Mouse (Mus musculus): Measurements from ENCODE around the gene Olfr222. TPM values are rescaled to one million over a fixed set of nuclear protein-coding genes. Genes with fewer than 3 reads are reported as not detected.

Gene Olfr222
- polyA plus RNA-seq, 1 experiment from 2014 or later, result 0.09 TPM

DNA sequence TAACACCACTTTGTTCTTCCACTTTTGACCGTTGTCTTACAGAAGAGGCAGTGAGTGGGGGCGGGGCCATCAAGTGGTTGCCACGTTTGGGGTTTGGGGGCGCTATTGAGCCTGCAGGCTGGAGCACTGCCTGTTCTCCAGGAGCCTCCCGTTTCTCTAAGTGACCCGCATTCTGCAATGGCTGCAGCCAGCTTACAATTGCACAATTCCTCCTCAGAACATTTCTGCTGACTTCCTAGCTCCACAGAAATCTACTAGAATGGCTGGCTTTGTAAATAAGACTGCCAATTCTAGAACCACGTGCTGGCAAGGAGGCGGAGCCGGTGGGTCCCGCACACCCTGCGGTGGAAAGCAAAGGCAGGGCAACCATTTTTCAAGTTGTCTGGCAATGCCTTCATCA, 37.6 kb downstream of the Olfr222 start:
- no peak for ATAC-seq (ENCODE audit: insufficient number of reproducible peaks, insufficient read depth, low FRiP score, low TSS enrichment)
- H3K4me3 ChIP-seq, result no peak overlapping the region
- H3K4me2 ChIP-seq (replicated peaks), result no peak overlapping the region
- H3K4me1 ChIP-seq, result peaks cover 4% of the 10 kb centered on the region
- H3K27me3 ChIP-seq, result no peaks in the 10 kb centered on the region
- no peak overlapping the region for H3K9ac ChIP-seq
- WGBS, result 43% methylated on average over 11 of the region's 11 CpGs
- no peak overlapping the region for H3K27ac ChIP-seq
- H3K9me3 ChIP-seq, result no peaks in the 10 kb centered on the region
- H3K36me3 ChIP-seq, result no peaks in the 10 kb centered on the region

GRCm38 (mm10) chr11:59537218-59538130, 38.6 kb downstream of the Olfr222 start:
- WGBS, result 58% methylated on average over 16 of the region's 16 CpGs
- 0 out of 2 replicates have a peak, but pooled peaks have one; percentile 41 for ATAC-seq (ENCODE audit: insufficient number of reproducible peaks, insufficient read depth, low FRiP score, low TSS enrichment)

GRCm38 (mm10) chr11:59531562-59531961, 44.5 kb downstream of the Olfr222 start:
- Histone ChIP-seq H3K9me3 (no peaks in the 10 kb centered on the region), H3K4me1 (peaks cover 7% of the 10 kb centered on the region; the same call in 1 of the 2 replicates), H3K4me3 (no peak overlapping the region), H3K4me2 (replicated peaks) (no peak overlapping the region), H3K27me3 (no peaks in the 10 kb centered on the region), H3K9ac (no peak overlapping the region), H3K27ac (no peak overlapping the region), H3K36me3 (no peaks in the 10 kb centered on the region)
- ATAC-seq (ENCODE audit: insufficient number of reproducible peaks, insufficient read depth, low FRiP score, low TSS enrichment), result 0 out of 2 replicates have a peak, but pooled peaks have one; percentile 22
- 68% methylated on average over 5 of the region's 5 CpGs for WGBS

More at GRCm38 (mm10) chr11:59537218-59538130, 38.6 kb downstream of the Olfr222 start:
- H3K4me1 ChIP-seq, result peaks cover 4% of the 10 kb centered on the region
- H3K9me3 ChIP-seq, result no peaks in the 10 kb centered on the region
- no peak overlapping the region for H3K4me3 ChIP-seq
- H3K9ac ChIP-seq, result no peak overlapping the region
- H3K4me2 ChIP-seq (replicated peaks), result 0 out of 2 replicates have a peak overlapping the region, but pooled peaks have one; percentile 11
- H3K27me3 ChIP-seq, result no peaks in the 10 kb centered on the region
- no peaks in the 10 kb centered on the region for H3K36me3 ChIP-seq
- 0 out of 2 replicates have a peak overlapping the region, but pooled peaks have one; percentile 27 for H3K27ac ChIP-seq

DNA sequence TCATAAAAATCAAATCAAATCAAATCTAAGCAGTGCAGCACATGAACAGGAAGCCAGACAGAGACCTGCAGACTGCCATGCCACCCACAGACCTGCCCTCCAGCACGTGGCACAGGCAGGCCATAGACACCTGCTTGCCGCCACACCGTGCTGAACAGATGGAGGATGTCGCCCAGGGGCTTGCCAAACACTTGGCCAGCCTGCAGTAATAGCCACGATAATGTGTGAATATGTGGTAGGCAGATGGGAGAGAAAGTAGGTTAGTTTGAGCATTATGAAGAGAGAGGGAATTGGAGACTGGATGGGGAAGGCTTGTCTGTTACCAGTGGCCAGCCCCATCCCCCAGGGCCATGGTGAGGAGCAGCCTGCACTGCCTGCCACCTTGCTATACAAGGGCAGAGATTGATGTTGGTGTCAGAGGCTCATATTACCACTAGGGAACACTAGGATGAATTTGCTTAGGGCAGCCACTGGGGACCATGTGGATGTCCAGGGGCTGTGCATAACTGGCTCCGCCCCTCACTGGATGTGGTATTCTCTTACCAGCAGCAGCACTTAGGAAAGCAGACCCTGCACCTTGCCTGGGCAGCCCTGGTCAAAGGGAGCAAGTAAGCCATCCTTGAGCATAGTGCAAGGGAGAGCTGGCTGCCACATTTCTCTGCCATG, 45.0 kb downstream of the Olfr222 start:
- H3K27ac ChIP-seq, result no peak overlapping the region
- WGBS, result 77% methylated on average over 6 of the region's 6 CpGs
- H3K4me2 ChIP-seq (replicated peaks), result no peak overlapping the region
- peaks cover 7% of the 10 kb centered on the region; the same call in 1 of the 2 replicates for H3K4me1 ChIP-seq
- H3K9ac ChIP-seq, result no peak overlapping the region
- no peaks in the 10 kb centered on the region for H3K9me3 ChIP-seq
- H3K36me3 ChIP-seq, result no peaks in the 10 kb centered on the region
- H3K27me3 ChIP-seq, result no peaks in the 10 kb centered on the region
- peak; percentile 35; the same call in 1 of the 2 replicates for ATAC-seq (ENCODE audit: insufficient number of reproducible peaks, insufficient read depth, low FRiP score, low TSS enrichment)
- no peak overlapping the region for H3K4me3 ChIP-seq

DNA sequence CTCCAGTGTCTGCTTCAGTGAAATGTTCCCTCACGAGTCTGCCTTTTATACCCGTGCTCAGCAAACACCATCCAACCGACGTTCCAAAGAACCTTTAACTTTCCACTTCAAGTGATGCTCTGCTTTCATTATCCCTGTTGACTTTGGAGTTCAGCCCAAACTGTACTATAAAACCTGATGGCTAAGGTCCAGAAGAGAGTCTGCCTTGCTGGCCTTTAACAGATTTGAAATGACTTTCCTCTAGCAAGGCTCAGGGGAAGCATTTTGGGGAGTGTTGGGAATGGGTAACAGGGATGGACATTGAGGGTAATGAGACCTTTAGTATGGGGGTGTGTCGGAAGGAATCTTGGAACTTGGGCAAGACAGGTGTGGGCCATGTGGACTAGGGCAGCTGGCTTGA, 45.8 kb downstream of the Olfr222 start:
- Histone ChIP-seq H3K4me3 (no peak overlapping the region), H3K9me3 (no peaks in the 10 kb centered on the region), H3K4me1 (peaks cover 7% of the 10 kb centered on the region; the same call in 1 of the 2 replicates), H3K4me2 (replicated peaks) (no peak overlapping the region), H3K36me3 (no peaks in the 10 kb centered on the region), H3K27ac (no peak overlapping the region), H3K27me3 (no peaks in the 10 kb centered on the region), H3K9ac (no peak overlapping the region)
- ATAC-seq (ENCODE audit: insufficient number of reproducible peaks, insufficient read depth, low FRiP score, low TSS enrichment), result no peak
- WGBS, result 91% methylated on average over 5 of the region's 5 CpGs

GRCm38 (mm10) chr11:59526472-59527080, 49.5 kb downstream of the Olfr222 start, which contains the start of gene Zkscan17:
Gene Zkscan17 (minus strand): TSS chr11:59526751.
- H3K4me2 ChIP-seq (replicated peaks), result no peak within 1 kb of the TSS
- peaks cover 7% of the 10 kb centered on the region; the same call in 1 of the 2 replicates for H3K4me1 ChIP-seq
- ATAC-seq (ENCODE audit: insufficient number of reproducible peaks, insufficient read depth, low FRiP score, low TSS enrichment), result no peak
- 49% methylated on average over 8 of the region's 8 CpGs for WGBS
- no peak within 1 kb of the TSS for H3K4me3 ChIP-seq
- no peaks in the 10 kb centered on the region for H3K36me3 ChIP-seq
- H3K9me3 ChIP-seq, result no peaks in the 10 kb centered on the region
- no peak within 1 kb of the TSS for H3K9ac ChIP-seq
- H3K27ac ChIP-seq, result no peak within 1 kb of the TSS
- H3K27me3 ChIP-seq, result no peaks in the 10 kb centered on the region

DNA sequence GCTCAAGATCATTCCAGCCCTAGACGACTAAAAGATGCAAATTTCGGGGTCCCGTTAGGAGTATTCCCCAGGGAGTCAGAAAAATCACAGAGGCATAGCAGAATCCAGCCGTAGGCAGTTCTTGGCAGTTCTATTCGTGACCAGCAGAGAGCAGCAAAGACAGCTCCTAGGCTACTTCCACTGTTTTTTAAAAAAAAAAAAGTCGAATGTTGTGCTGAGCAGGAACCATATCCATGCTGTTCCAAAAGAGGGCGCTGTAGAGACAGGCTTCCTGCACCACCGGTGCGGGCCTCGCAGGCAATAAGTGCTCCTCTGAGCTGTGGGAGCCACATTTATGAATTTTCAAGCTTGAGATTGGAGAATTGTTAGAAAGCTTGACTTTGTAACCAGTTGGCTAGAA, 50.8 kb downstream of the Olfr222 start:
- WGBS, result 14% methylated on average over 10 of the region's 10 CpGs
- H3K4me3 ChIP-seq, result no peak overlapping the region
- ATAC-seq (ENCODE audit: insufficient number of reproducible peaks, insufficient read depth, low FRiP score, low TSS enrichment), result no peak

GRCm38 (mm10) chr11:59524150-59524549, 51.9 kb downstream of the Olfr222 start:
- 90% methylated on average over 2 of the region's 2 CpGs for WGBS
- no peaks in the 10 kb centered on the region for H3K27me3 ChIP-seq

More for the DNA sequence above, 50.8 kb downstream of the Olfr222 start:
- Histone ChIP-seq H3K9me3 (no peaks in the 10 kb centered on the region), H3K4me1 (no peaks in the 10 kb centered on the region), H3K27me3 (no peaks in the 10 kb centered on the region), H3K4me2 (replicated peaks) (no peak overlapping the region), H3K27ac (no peak overlapping the region), H3K9ac (no peak overlapping the region), H3K36me3 (no peaks in the 10 kb centered on the region)

More at GRCm38 (mm10) chr11:59524150-59524549, 51.9 kb downstream of the Olfr222 start:
- Histone ChIP-seq H3K4me3 (no peak overlapping the region), H3K9ac (no peak overlapping the region), H3K27ac (no peak overlapping the region), H3K4me1 (no peaks in the 10 kb centered on the region), H3K4me2 (replicated peaks) (no peak overlapping the region), H3K36me3 (no peaks in the 10 kb centered on the region), H3K9me3 (no peaks in the 10 kb centered on the region)
- ATAC-seq (ENCODE audit: insufficient number of reproducible peaks, insufficient read depth, low FRiP score, low TSS enrichment), result no peak

Other genes with a start within 250 kb of the Olfr222 start
- gene Prss38, start 200.6 kb downstream of the Olfr222 start, polyA plus RNA-seq (2016; fragmentation: Nextera tagmentation; extraction: Ambion mirVana), result not detected in 2 replicates
- 18.8 and 19.3 TPM in 2 replicates for gene Jmjd4, start 126.2 kb downstream of the Olfr222 start, polyA plus RNA-seq (2016; fragmentation: Nextera tagmentation; extraction: Ambion mirVana)
- gene Snap47, start 125.0 kb downstream of the Olfr222 start, polyA plus RNA-seq (2016; fragmentation: Nextera tagmentation; extraction: Ambion mirVana), result 157 and 169 TPM in 2 replicates
- 8.7 and 10.1 TPM in 2 replicates for gene Zfp867, start 103.8 kb downstream of the Olfr222 start, polyA plus RNA-seq (2016; fragmentation: Nextera tagmentation; extraction: Ambion mirVana)
- gene Zkscan17, start 49.5 kb downstream of the Olfr222 start, polyA plus RNA-seq (2016; fragmentation: Nextera tagmentation; extraction: Ambion mirVana), result 28.3 and 29.9 TPM in 2 replicates
- gene Nlrp3, start 34.7 kb downstream of the Olfr222 start, polyA plus RNA-seq (2016; fragmentation: Nextera tagmentation; extraction: Ambion mirVana), result 0.08 and 0.25 TPM in 2 replicates
- not detected in 2 replicates for gene Olfr223, start 17.1 kb upstream of the Olfr222 start, polyA plus RNA-seq (2016; fragmentation: Nextera tagmentation; extraction: Ambion mirVana)
- 87.9 and 109 TPM in 2 replicates for gene Mprip, start 85.1 kb upstream of the Olfr222 start, polyA plus RNA-seq (2016; fragmentation: Nextera tagmentation; extraction: Ambion mirVana)
- 3.2 and 4.0 TPM in 2 replicates for gene Pld6, start 211.4 kb upstream of the Olfr222 start, polyA plus RNA-seq (2016; fragmentation: Nextera tagmentation; extraction: Ambion mirVana)
- gene Flcn, start 233.8 kb upstream of the Olfr222 start, polyA plus RNA-seq (2016; fragmentation: Nextera tagmentation; extraction: Ambion mirVana), result 37.0 and 39.2 TPM in 2 replicates

Measured in embryonic facial prominence, embryonic 12.5 days (tissue).